Mouse (Mus musculus): ENCODE data around the gene Epha7. TPM values are rescaled to one million over a fixed set of nuclear protein-coding genes. Genes with fewer than 3 reads are reported as not detected.

Gene Epha7
- polyA plus RNA-seq, 2 experiments: 0.58 to 1.1 TPM

GRCm38 (mm10) chr4:28899373-28899772 is 86.4 kb downstream of the Epha7 start:
- H3K36me3 ChIP-seq (replicated peaks; ENCODE audit: control insufficient read depth, insufficient read depth, low read depth): no peaks in the 10 kb centered on the region
- no peaks in the 10 kb centered on the region for H3K9me3 ChIP-seq (ENCODE audit: control insufficient read depth, low read length)
- H3K9ac ChIP-seq (replicated peaks): no peak overlapping the region
- 67% methylated on average over 4 of the region's 4 CpGs for WGBS (ENCODE audit: insufficient replicate concordance)
- H3K4me3 ChIP-seq (ENCODE audit: insufficient read depth in 1 of 2, low read depth in 2 of 2, low read length in 2 of 2): no peak overlapping the region
- no peak overlapping the region for H3K4me2 ChIP-seq (ENCODE audit: low read depth)
- H3K27me3 ChIP-seq (ENCODE audit: control insufficient read depth, insufficient read depth, low read length): no peaks in the 10 kb centered on the region
- H3K4me1 ChIP-seq (replicated peaks; ENCODE audit: control insufficient read depth in 2 of 2, insufficient read depth in 2 of 2, low read length in 1 of 2): no peaks in the 10 kb centered on the region
- no peak for ATAC-seq (ENCODE audit: insufficient read depth)
- TF ChIP-seq CTCF (IDR thresholded peaks at IDR 0.05; ENCODE audit: low read depth) (no peak), EP300 (IDR thresholded peaks at IDR 0.05; ENCODE audit: low read depth) (no peak)
- H3K27ac ChIP-seq: no peak overlapping the region
- DNase-seq (ENCODE audit: low read depth in 3 of 3, low spot score in 3 of 3): no peak

- no peaks in the 10 kb centered on the region for H3K27me3 ChIP-seq (ENCODE audit: control insufficient read depth, insufficient read depth, low read length)
- H3K4me3 ChIP-seq (ENCODE audit: insufficient read depth in 1 of 2, low read depth in 2 of 2, low read length in 2 of 2): no peak overlapping the region
- WGBS (ENCODE audit: insufficient replicate concordance): 77% methylated on average over 11 of the region's 11 CpGs
- no peak for DNase-seq (ENCODE audit: low read depth in 3 of 3, low spot score in 3 of 3)
- H3K9ac ChIP-seq (replicated peaks): no peak overlapping the region
- no peak for ATAC-seq (ENCODE audit: insufficient read depth)
- no peak for TF ChIP-seq CTCF (IDR thresholded peaks at IDR 0.05; ENCODE audit: low read depth)
- TF ChIP-seq EP300 (IDR thresholded peaks at IDR 0.05; ENCODE audit: low read depth): no peak
- no peak overlapping the region for H3K4me2 ChIP-seq (ENCODE audit: low read depth)
- no peaks in the 10 kb centered on the region for H3K36me3 ChIP-seq (replicated peaks; ENCODE audit: control insufficient read depth, insufficient read depth, low read depth)
- H3K4me1 ChIP-seq (replicated peaks; ENCODE audit: control insufficient read depth in 2 of 2, insufficient read depth in 2 of 2, low read length in 1 of 2): no peaks in the 10 kb centered on the region
- H3K9me3 ChIP-seq (ENCODE audit: control insufficient read depth, low read length): no peaks in the 10 kb centered on the region
- H3K27ac ChIP-seq: no peak overlapping the region
These were observed 86.9 kb downstream of the Epha7 start for GRCm38 (mm10) chr4:28899783-28900182.

GRCm38 (mm10) chr4:28901496-28901895 is 88.6 kb downstream of the Epha7 start:
- Histone ChIP-seq H3K9me3 (ENCODE audit: control insufficient read depth, low read length) (no peaks in the 10 kb centered on the region), H3K36me3 (replicated peaks; ENCODE audit: control insufficient read depth, insufficient read depth, low read depth) (no peaks in the 10 kb centered on the region), H3K4me2 (ENCODE audit: low read depth) (no peak overlapping the region), H3K9ac (replicated peaks) (no peak overlapping the region), H3K27me3 (ENCODE audit: control insufficient read depth, insufficient read depth, low read length) (no peaks in the 10 kb centered on the region), H3K27ac (no peak overlapping the region), H3K4me3 (ENCODE audit: insufficient read depth in 1 of 2, low read depth in 2 of 2, low read length in 2 of 2) (no peak overlapping the region), H3K4me1 (replicated peaks; ENCODE audit: control insufficient read depth in 2 of 2, insufficient read depth in 2 of 2, low read length in 1 of 2) (no peaks in the 10 kb centered on the region)
- DNase-seq (ENCODE audit: low read depth in 3 of 3, low spot score in 3 of 3) (no peak), ATAC-seq (ENCODE audit: insufficient read depth) (no peak)
- 77% methylated on average over 5 of the region's 5 CpGs for WGBS (ENCODE audit: insufficient replicate concordance)
- TF ChIP-seq CTCF (IDR thresholded peaks at IDR 0.05; ENCODE audit: low read depth): no peak
- no peak for TF ChIP-seq EP300 (IDR thresholded peaks at IDR 0.05; ENCODE audit: low read depth)

GRCm38 (mm10) chr4:28902004-28902704 is 89.2 kb downstream of the Epha7 start:
- DNase-seq (ENCODE audit: low read depth in 3 of 3, low spot score in 3 of 3) (no peak), ATAC-seq (ENCODE audit: insufficient read depth) (no peak)
- Histone ChIP-seq H3K4me2 (ENCODE audit: low read depth) (no peak overlapping the region), H3K4me1 (replicated peaks; ENCODE audit: control insufficient read depth in 2 of 2, insufficient read depth in 2 of 2, low read length in 1 of 2) (no peaks in the 10 kb centered on the region), H3K27me3 (ENCODE audit: control insufficient read depth, insufficient read depth, low read length) (no peaks in the 10 kb centered on the region), H3K4me3 (ENCODE audit: insufficient read depth in 1 of 2, low read depth in 2 of 2, low read length in 2 of 2) (no peak overlapping the region), H3K9ac (replicated peaks) (no peak overlapping the region), H3K27ac (no peak overlapping the region), H3K9me3 (ENCODE audit: control insufficient read depth, low read length) (no peaks in the 10 kb centered on the region), H3K36me3 (replicated peaks; ENCODE audit: control insufficient read depth, insufficient read depth, low read depth) (no peaks in the 10 kb centered on the region)
- TF ChIP-seq EP300 (IDR thresholded peaks at IDR 0.05; ENCODE audit: low read depth): no peak
- no peak for TF ChIP-seq CTCF (IDR thresholded peaks at IDR 0.05; ENCODE audit: low read depth)
- WGBS (ENCODE audit: insufficient replicate concordance): 66% methylated on average over 4 of the region's 4 CpGs

- H3K27ac ChIP-seq: no peak overlapping the region
- H3K4me3 ChIP-seq (ENCODE audit: insufficient read depth in 1 of 2, low read depth in 2 of 2, low read length in 2 of 2): no peak overlapping the region
- H3K4me1 ChIP-seq (replicated peaks; ENCODE audit: control insufficient read depth in 2 of 2, insufficient read depth in 2 of 2, low read length in 1 of 2): no peaks in the 10 kb centered on the region
- ATAC-seq (ENCODE audit: insufficient read depth) (no peak), DNase-seq (ENCODE audit: low read depth in 3 of 3, low spot score in 3 of 3) (no peak)
- H3K27me3 ChIP-seq (ENCODE audit: control insufficient read depth, insufficient read depth, low read length): no peaks in the 10 kb centered on the region
- H3K9ac ChIP-seq (replicated peaks): no peak overlapping the region
- no peak overlapping the region for H3K4me2 ChIP-seq (ENCODE audit: low read depth)
- no peaks in the 10 kb centered on the region for H3K9me3 ChIP-seq (ENCODE audit: control insufficient read depth, low read length)
- WGBS (ENCODE audit: insufficient replicate concordance): 62% methylated on average over 2 of the region's 2 CpGs
- H3K36me3 ChIP-seq (replicated peaks; ENCODE audit: control insufficient read depth, insufficient read depth, low read depth): no peaks in the 10 kb centered on the region
- TF ChIP-seq CTCF (IDR thresholded peaks at IDR 0.05; ENCODE audit: low read depth) (no peak), EP300 (IDR thresholded peaks at IDR 0.05; ENCODE audit: low read depth) (no peak)
These were observed 94.1 kb downstream of the Epha7 start for GRCm38 (mm10) chr4:28906985-28907384.

Measured in liver, embryonic 14.5 days (tissue).